7 mouse cellular contexts compared by ENCODE assay signal in genomic region chrX:153723110-153723916, GRCm38 (mm10). TPM values are rescaled to one million over a fixed set of nuclear protein-coding genes. Genes with fewer than 3 reads are reported as not detected.
DNase-seq lines count a peak whose midpoint lies in the region; ATAC-seq and TF ChIP-seq lines count a peak whose summit lies in the region.

TSS of gene Nbdy (plus strand) at chrX:153723590.

- H3K9ac ChIP-seq in embryonic facial prominence, embryonic 11.5 days (replicated peaks; ENCODE audit: low read length) = peak within 1 kb of the TSS; percentile 71
- H3K9ac ChIP-seq in intestine, postnatal 0 days (ENCODE audit: low read depth, low read length) = peak within 1 kb of the TSS; percentile 62

- peak within 1 kb of the TSS; percentile 38 for H3K4me2 ChIP-seq in embryonic facial prominence, embryonic 11.5 days (ENCODE audit: low read depth, low read length)
- H3K4me2 ChIP-seq in intestine, postnatal 0 days (replicated peaks; ENCODE audit: low read depth) = peak within 1 kb of the TSS; percentile 66

- WGBS in embryonic facial prominence, embryonic 11.5 days = 14% methylated on average over 32 of the region's 32 CpGs
- WGBS in intestine, postnatal 0 days = 14% methylated on average over 32 of the region's 32 CpGs

- no peaks in the 10 kb centered on the region for H3K4me1 ChIP-seq in embryonic facial prominence, embryonic 11.5 days (ENCODE audit: control insufficient read depth, insufficient read depth, low read length)
- no peaks in the 10 kb centered on the region for H3K4me1 ChIP-seq in intestine, postnatal 0 days (replicated peaks; ENCODE audit: control insufficient read depth, insufficient read depth, low read length)

- H3K36me3 ChIP-seq in embryonic facial prominence, embryonic 11.5 days (replicated peaks; ENCODE audit: control insufficient read depth, insufficient read depth, low read depth, low read length) = no peaks in the 10 kb centered on the region
- H3K36me3 ChIP-seq in intestine, postnatal 0 days (ENCODE audit: control insufficient read depth, insufficient read depth) = no peaks in the 10 kb centered on the region

- H3K27ac ChIP-seq in embryonic facial prominence, embryonic 11.5 days (replicated peaks; ENCODE audit: low read depth, low read length) = peak within 1 kb of the TSS; percentile 43; the same call in 1 of the 2 replicates
- peak within 1 kb of the TSS; percentile 55 for H3K27ac ChIP-seq in intestine, postnatal 0 days (ENCODE audit: low read depth, low read length)

- H3K4me3 ChIP-seq in embryonic facial prominence, embryonic 11.5 days (ENCODE audit: low read depth, low read length) = peak within 1 kb of the TSS; percentile 47
- peak within 1 kb of the TSS; percentile 56 for H3K4me3 ChIP-seq in intestine, postnatal 0 days (ENCODE audit: low read depth, low read length)

- intact Hi-C loops in left cerebral cortex, postnatal 25 days (cut with DNase I) = loop anchor here (1.0 kb wide), 1 partner anchor 224 kb away; no protein-coding TSS in a partner anchor

- TF ChIP-seq CTCF in intestine, postnatal 0 days (IDR thresholded peaks at IDR 0.05; ENCODE audit: low read depth) = no peak

- H3K27me3 ChIP-seq in embryonic facial prominence, embryonic 11.5 days (ENCODE audit: control insufficient read depth, insufficient read depth, low read length) = no peaks in the 10 kb centered on the region
- no peaks in the 10 kb centered on the region for H3K27me3 ChIP-seq in intestine, postnatal 0 days (replicated peaks; ENCODE audit: control insufficient read depth, insufficient read depth, low read length)

- peak; percentile 88; the same call in 1 of the 2 replicates for ATAC-seq in embryonic facial prominence, embryonic 11.5 days (replicated peaks; ENCODE audit: insufficient number of reproducible peaks, low FRiP score, low TSS enrichment, low read depth)
- peak; percentile 97 for ATAC-seq in granulocyte monocyte progenitor cell, adult 5-6 weeks (replicated peaks; ENCODE audit: poor library complexity, severe bottlenecking)
- ATAC-seq in intestine, postnatal 0 days = peak; percentile 83
- ATAC-seq in megakaryocyte-erythroid progenitor cell, adult 5-6 weeks (replicated peaks; ENCODE audit: low FRiP score, low TSS enrichment, poor library complexity, severe bottlenecking) = peak; percentile 100

- peak; percentile 56 for DNase-seq in adrenal gland, postnatal 25 days
- peak; percentile 75 for DNase-seq in embryonic facial prominence, embryonic 11.5 days (ENCODE audit: low spot score)
- DNase-seq in left cerebral cortex, postnatal 25 days (ENCODE audit: low spot score in 2 of 2) = peak; percentile 41 to 64
- DNase-seq in right cerebral cortex, postnatal 14 days = peak; percentile 39

- no peaks in the 10 kb centered on the region for H3K9me3 ChIP-seq in embryonic facial prominence, embryonic 11.5 days (replicated peaks; ENCODE audit: control insufficient read depth, low read length)
- no peaks in the 10 kb centered on the region for H3K9me3 ChIP-seq in intestine, postnatal 0 days (ENCODE audit: control insufficient read depth)

RNA-seq across cellular contexts. Expression of gene Nbdy, which starts in this region (rescaled TPM):
- total RNA-seq in adrenal gland, postnatal 25 days (2021) = 72.7 and 108 TPM in 2 replicates
- 88.4 and 100 TPM in 2 replicates for polyA plus RNA-seq in embryonic facial prominence, embryonic 11.5 days (2014; fragmentation: Nextera tagmentation; extraction: Ambion mirVana)
- total RNA-seq in granulocyte monocyte progenitor cell, adult 5-6 weeks (2014; fragmentation: Nextera tagmentation) = 48.1 and 71.4 TPM in 2 replicates
- total RNA-seq in granulocyte monocyte progenitor cell, adult 5-6 weeks (2017) = 22.4 and 23.7 TPM in 2 replicates
- 65.7 and 71.5 TPM in 2 replicates for polyA plus RNA-seq in intestine, postnatal 0 days (2015; fragmentation: Nextera tagmentation; extraction: Ambion mirVana)
- 10 to 100 TPM; 47.3 to 56.7 TPM for total RNA-seq in left cerebral cortex, postnatal 25 days (2021)
- total RNA-seq in megakaryocyte-erythroid progenitor cell, adult 5-6 weeks (2014; fragmentation: Nextera tagmentation) = 22.5 and 71.5 TPM in 2 replicates
- 13.0 and 43.5 TPM in 2 replicates for total RNA-seq in megakaryocyte-erythroid progenitor cell, adult 5-6 weeks (2017)

Comparison
In these comparisons a context has a peak if more than half of its experiments do, and no peak if none do; other contexts are left out.
1. Peak in every context shown above with its lines: DNase-seq, ATAC-seq, H3K4me3 ChIP-seq and H3K27ac ChIP-seq.